Mouse (Mus musculus) liver, embryonic 11.5 days (tissue): ENCODE data around the gene Kbtbd2. TPM values are rescaled to one million over a fixed set of nuclear protein-coding genes. Genes with fewer than 3 reads are reported as not detected.

Experiments used
- ATAC-seq: fragments of 200-750 bp; cut with Nextera tagmentation; replicated peaks from 2 replicates; pipeline ENCODE4 v1.8.0; 2017; ENCODE audit warnings: moderate number of reproducible peaks, mild to moderate bottlenecking, moderate TSS enrichment, moderate library complexity; ENCODE audit not compliant: low FRiP score
- DNase-seq: peaks from one replicate; pipeline ENCODE4 v3.0.0-alpha.2; 2017; ENCODE audit warnings: low spot score
- H3K27ac ChIP-seq: fragments of 300-500 bp; sonication (generic); 2 replicates; pipeline ENCODE4 v1.5.1; 2014; ENCODE audit warnings: mild to moderate bottlenecking, low read depth, low read length, control low read depth
- H3K27me3 ChIP-seq: fragments of 300-500 bp; sonication (generic); replicated peaks from 2 replicates; pipeline ENCODE4 v1.6.1; 2014; ENCODE audit warnings: low read length, mixed read lengths; ENCODE audit not compliant: control insufficient read depth, insufficient read depth
- H3K36me3 ChIP-seq: fragments of 300-500 bp; sonication (generic); 2 replicates; pipeline ENCODE4 v1.6.1; 2014; ENCODE audit warnings: mild to moderate bottlenecking, low read length, moderate library complexity, mixed read lengths; ENCODE audit not compliant: control insufficient read depth, insufficient read depth
- H3K4me1 ChIP-seq: fragments of 300-500 bp; sonication (generic); replicated peaks from 2 replicates; pipeline ENCODE4 v1.6.1; 2014; ENCODE audit warnings: low read length, mixed read lengths; ENCODE audit not compliant: control insufficient read depth, insufficient read depth
- H3K4me2 ChIP-seq: fragments of 300-500 bp; sonication (generic); 2 replicates; pipeline ENCODE4 v1.6.1; 2014; ENCODE audit warnings: mild to moderate bottlenecking, control low read depth, moderate library complexity
- H3K4me3 ChIP-seq: fragments of 300-500 bp; sonication (generic); 2 replicates; pipeline ENCODE4 v1.5.1; 2014; ENCODE audit warnings: low read depth, low read length, control low read depth
- H3K9ac ChIP-seq: fragments of 300-500 bp; sonication (generic); 2 replicates; pipeline ENCODE4 v1.6.1; 2014; ENCODE audit warnings: low read depth, low read length, control low read depth
- H3K9me3 ChIP-seq: fragments of 300-500 bp; sonication (generic); 2 replicates; pipeline ENCODE4 v1.6.1; 2016; ENCODE audit warnings: low read length, inconsistent platforms, mixed read lengths; ENCODE audit not compliant: control insufficient read depth
- whole genome bisulfite sequencing: fragments of 180-500 bp; shearing (Covaris S2); extraction: QIAGEN DNeasy Blood & Tissue Kit; methylation state at CpG from one replicate; pipeline ENCODE4 v1.1.7; 2014; 5-methylcytosine and 5-hydroxymethylcytosine counted together
- polyA plus RNA-seq: library from polyadenylated mRNA; unstranded; fragments of >200 nt; fragmentation: Nextera tagmentation; extraction: Ambion mirVana; gene quantifications from 2 replicates; pipeline ENCODE4 v1.2.1, GENCODE M21; 2014

The Kbtbd2 gene
- polyA plus RNA-seq, 1 experiment from 2014 or later, result 24.4 TPM

GRCm38 (mm10) chr6:56832407-56832796 is 34.8 kb upstream of the Kbtbd2 start:
- ATAC-seq (peak; percentile 10; the same call in 1 of the 2 replicates), DNase-seq (no peak)
- peak overlapping the region; percentile 68 for H3K4me3 ChIP-seq
- H3K9ac ChIP-seq, result peak overlapping the region; percentile 76
- WGBS, result 2% methylated on average over 15 of the region's 15 CpGs
- H3K27ac ChIP-seq, result peak overlapping the region; percentile 30; the same call in 1 of the 2 replicates
- no peaks in the 10 kb centered on the region for H3K27me3 ChIP-seq
- peaks cover 4% of the 10 kb centered on the region for H3K4me1 ChIP-seq
- peak overlapping the region; percentile 79 for H3K4me2 ChIP-seq
- H3K9me3 ChIP-seq, result no peaks in the 10 kb centered on the region
- peaks cover 9% of the 10 kb centered on the region; the same call in 1 of the 2 replicates for H3K36me3 ChIP-seq

GRCm38 (mm10) chr6:56831697-56832406 is 34.2 kb upstream of the Kbtbd2 start, which contains the start of gene Fkbp9:
TSS of gene Fkbp9 (plus strand) at chr6:56832059.
- under 1% methylated on average over 58 of the region's 58 CpGs for WGBS
- peak within 1 kb of the TSS; percentile 68 for H3K4me3 ChIP-seq
- peak within 1 kb of the TSS; percentile 76 for H3K9ac ChIP-seq
- peak within 1 kb of the TSS; percentile 30; the same call in 1 of the 2 replicates for H3K27ac ChIP-seq
- ATAC-seq (peak; percentile 88), DNase-seq (peak; percentile 81)
- peak within 1 kb of the TSS; percentile 79 for H3K4me2 ChIP-seq
- no peaks in the 10 kb centered on the region for H3K27me3 ChIP-seq
- peaks cover 4% of the 10 kb centered on the region for H3K4me1 ChIP-seq
- no peaks in the 10 kb centered on the region for H3K9me3 ChIP-seq
- peaks cover 9% of the 10 kb centered on the region; the same call in 1 of the 2 replicates for H3K36me3 ChIP-seq

GRCm38 (mm10) chr6:56825657-56826056 is 28.0 kb upstream of the Kbtbd2 start:
- no peak overlapping the region for H3K9ac ChIP-seq
- DNase-seq (no peak), ATAC-seq (no peak)
- no peaks in the 10 kb centered on the region for H3K9me3 ChIP-seq
- no peak overlapping the region for H3K27ac ChIP-seq
- H3K4me2 ChIP-seq, result no peak overlapping the region
- H3K4me3 ChIP-seq, result no peak overlapping the region
- no peaks in the 10 kb centered on the region for H3K4me1 ChIP-seq
- 55% methylated on average over 3 of the region's 3 CpGs for WGBS
- H3K36me3 ChIP-seq, result no peaks in the 10 kb centered on the region
- H3K27me3 ChIP-seq, result no peaks in the 10 kb centered on the region

- no peaks in the 10 kb centered on the region for H3K36me3 ChIP-seq
- no peak for DNase-seq
- H3K27ac ChIP-seq, result no peak overlapping the region
- 77% methylated on average over 2 of the region's 2 CpGs for WGBS
- no peak overlapping the region for H3K4me2 ChIP-seq
- no peaks in the 10 kb centered on the region for H3K4me1 ChIP-seq
- ATAC-seq, result no peak
- H3K4me3 ChIP-seq, result no peak overlapping the region
- no peak overlapping the region for H3K9ac ChIP-seq
- no peaks in the 10 kb centered on the region for H3K27me3 ChIP-seq
- no peaks in the 10 kb centered on the region for H3K9me3 ChIP-seq
These were observed 21.5 kb upstream of the Kbtbd2 start for GRCm38 (mm10) chr6:56819124-56819487.

GRCm38 (mm10) chr6:56818436-56819123 is 21.0 kb upstream of the Kbtbd2 start:
- Histone ChIP-seq H3K9me3 (no peaks in the 10 kb centered on the region), H3K9ac (no peak overlapping the region), H3K27ac (no peak overlapping the region), H3K36me3 (no peaks in the 10 kb centered on the region), H3K4me2 (no peak overlapping the region), H3K4me3 (no peak overlapping the region), H3K27me3 (no peaks in the 10 kb centered on the region), H3K4me1 (no peaks in the 10 kb centered on the region)
- DNase-seq, result no peak
- ATAC-seq, result no peak
- 77% methylated on average over 5 of the region's 5 CpGs for WGBS

GRCm38 (mm10) chr6:56813332-56813731 is 15.7 kb upstream of the Kbtbd2 start:
- Histone ChIP-seq H3K27me3 (no peaks in the 10 kb centered on the region), H3K4me1 (no peaks in the 10 kb centered on the region), H3K9me3 (no peaks in the 10 kb centered on the region), H3K9ac (no peak overlapping the region), H3K4me2 (no peak overlapping the region), H3K4me3 (no peak overlapping the region), H3K27ac (no peak overlapping the region), H3K36me3 (no peaks in the 10 kb centered on the region)
- WGBS, result 65% methylated on average over 2 of the region's 2 CpGs
- DNase-seq, result no peak
- ATAC-seq, result no peak

GRCm38 (mm10) chr6:56808656-56809055 is 11.0 kb upstream of the Kbtbd2 start:
- ATAC-seq, result peak; percentile 60; the same call in 1 of the 2 replicates
- DNase-seq, result no peak
- Histone ChIP-seq H3K4me2 (no peak overlapping the region), H3K27me3 (peaks cover 3% of the 10 kb centered on the region; the same call in 1 of the 2 replicates), H3K9me3 (no peaks in the 10 kb centered on the region), H3K4me1 (no peaks in the 10 kb centered on the region), H3K4me3 (no peak overlapping the region), H3K27ac (no peak overlapping the region), H3K36me3 (no peaks in the 10 kb centered on the region), H3K9ac (no peak overlapping the region)
- WGBS, result 14% methylated on average over 3 of the region's 3 CpGs

GRCm38 (mm10) chr6:56806195-56806594 is 8.6 kb upstream of the Kbtbd2 start:
- no peaks in the 10 kb centered on the region for H3K9me3 ChIP-seq
- no peak overlapping the region for H3K4me2 ChIP-seq
- H3K27ac ChIP-seq, result no peak overlapping the region
- DNase-seq, result no peak
- no peak for ATAC-seq
- no peaks in the 10 kb centered on the region for H3K36me3 ChIP-seq
- peaks cover 3% of the 10 kb centered on the region; the same call in 1 of the 2 replicates for H3K27me3 ChIP-seq
- H3K4me3 ChIP-seq, result no peak overlapping the region
- 69% methylated on average over 2 of the region's 2 CpGs for WGBS
- H3K9ac ChIP-seq, result no peak overlapping the region
- no peaks in the 10 kb centered on the region for H3K4me1 ChIP-seq
